Mouse (Mus musculus): ENCODE measurements around the gene Aff1. TPM values are rescaled to one million over a fixed set of nuclear protein-coding genes. Genes with fewer than 3 reads are reported as not detected.

The Aff1 gene
- polyA plus RNA-seq, 1 experiment from 2014 or later = 9.1 TPM

GRCm38 (mm10) chr5:103681824-103682223, 10.3 kb upstream of the Aff1 start:
- Histone ChIP-seq H3K9ac (ENCODE audit: low read length) (no peak overlapping the region), H3K4me2 (ENCODE audit: low read depth, severe bottlenecking) (no peak overlapping the region), H3K36me3 (ENCODE audit: control insufficient read depth, insufficient read depth, low read length) (no peaks in the 10 kb centered on the region), H3K4me1 (ENCODE audit: control insufficient read depth, insufficient read depth, low read length) (no peaks in the 10 kb centered on the region), H3K27ac (replicated peaks; ENCODE audit: low read depth, low read length) (no peak overlapping the region), H3K27me3 (ENCODE audit: control insufficient read depth, insufficient read depth, low read length) (no peaks in the 10 kb centered on the region), H3K9me3 (ENCODE audit: control insufficient read depth, low read length) (no peaks in the 10 kb centered on the region), H3K4me3 (ENCODE audit: low read depth, low read length) (no peak overlapping the region)
- DNase-seq (ENCODE audit: low spot score) (no peak), ATAC-seq (ENCODE audit: insufficient number of reproducible peaks, low FRiP score, low TSS enrichment, low read depth) (no peak)
- 74% methylated on average over 3 of the region's 3 CpGs for WGBS

DNA sequence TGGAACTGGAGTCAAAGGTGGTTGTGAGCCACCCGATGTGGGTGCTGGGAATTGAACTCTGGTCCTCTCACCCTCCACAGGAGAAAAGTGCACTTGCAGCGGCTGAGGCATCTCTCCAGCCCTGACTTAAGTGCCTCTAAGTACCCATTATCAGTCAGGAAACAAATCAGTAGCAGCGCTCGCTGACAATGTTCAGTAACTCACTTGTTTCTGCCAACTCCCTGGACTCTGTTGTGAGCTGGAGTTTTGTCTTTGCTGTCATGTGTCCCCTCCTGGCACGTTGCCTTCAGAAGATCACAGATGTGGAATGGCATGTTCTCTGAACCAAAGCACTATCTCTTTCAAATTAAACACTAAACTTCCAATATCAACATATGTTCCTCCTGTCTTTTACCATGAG, 2.5 kb upstream of the Aff1 start:
- Histone ChIP-seq H3K27ac (replicated peaks; ENCODE audit: low read depth, low read length) (no peak overlapping the region), H3K4me2 (ENCODE audit: low read depth, severe bottlenecking) (no peak overlapping the region), H3K4me3 (ENCODE audit: low read depth, low read length) (no peak overlapping the region), H3K9ac (ENCODE audit: low read length) (no peak overlapping the region), H3K27me3 (ENCODE audit: control insufficient read depth, insufficient read depth, low read length) (peaks cover 18% of the 10 kb centered on the region), H3K36me3 (ENCODE audit: control insufficient read depth, insufficient read depth, low read length) (no peaks in the 10 kb centered on the region), H3K4me1 (ENCODE audit: control insufficient read depth, insufficient read depth, low read length) (0 out of 2 replicates have a peak, but pooled peaks cover 2% of the 10 kb centered on the region), H3K9me3 (ENCODE audit: control insufficient read depth, low read length) (no peaks in the 10 kb centered on the region)
- DNase-seq (ENCODE audit: low spot score) (no peak), ATAC-seq (ENCODE audit: insufficient number of reproducible peaks, low FRiP score, low TSS enrichment, low read depth) (no peak)
- WGBS = 89% methylated on average over 5 of the region's 5 CpGs

DNA sequence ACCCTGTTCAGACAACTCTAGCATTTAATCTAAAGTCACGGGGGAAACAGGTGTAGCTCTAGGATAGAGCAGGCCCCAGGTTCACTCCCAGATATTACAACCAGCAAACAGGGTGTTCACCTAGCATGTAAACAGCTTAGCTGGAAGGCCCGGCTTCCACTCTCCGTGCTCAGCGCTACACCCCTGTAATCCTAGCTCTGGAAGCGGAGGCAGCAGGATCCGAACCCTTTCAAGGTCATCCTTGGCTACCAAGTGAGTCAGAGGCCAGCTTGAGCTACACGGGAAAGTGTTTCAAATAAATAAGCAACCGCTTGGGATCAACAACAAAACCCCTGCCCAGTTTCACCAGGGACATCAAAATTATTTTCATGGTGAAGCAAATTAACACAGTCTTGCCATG, 2.0 kb upstream of the Aff1 start:
- no peaks in the 10 kb centered on the region for H3K36me3 ChIP-seq (ENCODE audit: control insufficient read depth, insufficient read depth, low read length)
- no peak overlapping the region for H3K4me2 ChIP-seq (ENCODE audit: low read depth, severe bottlenecking)
- no peak overlapping the region for H3K9ac ChIP-seq (ENCODE audit: low read length)
- no peaks in the 10 kb centered on the region for H3K9me3 ChIP-seq (ENCODE audit: control insufficient read depth, low read length)
- DNase-seq (ENCODE audit: low spot score) (no peak), ATAC-seq (ENCODE audit: insufficient number of reproducible peaks, low FRiP score, low TSS enrichment, low read depth) (no peak)
- H3K27ac ChIP-seq (replicated peaks; ENCODE audit: low read depth, low read length) = no peak overlapping the region
- 90% methylated on average over 8 of the region's 8 CpGs for WGBS
- H3K4me3 ChIP-seq (ENCODE audit: low read depth, low read length) = no peak overlapping the region
- peaks cover 19% of the 10 kb centered on the region for H3K27me3 ChIP-seq (ENCODE audit: control insufficient read depth, insufficient read depth, low read length)
- H3K4me1 ChIP-seq (ENCODE audit: control insufficient read depth, insufficient read depth, low read length) = 0 out of 2 replicates have a peak, but pooled peaks cover 2% of the 10 kb centered on the region

DNA sequence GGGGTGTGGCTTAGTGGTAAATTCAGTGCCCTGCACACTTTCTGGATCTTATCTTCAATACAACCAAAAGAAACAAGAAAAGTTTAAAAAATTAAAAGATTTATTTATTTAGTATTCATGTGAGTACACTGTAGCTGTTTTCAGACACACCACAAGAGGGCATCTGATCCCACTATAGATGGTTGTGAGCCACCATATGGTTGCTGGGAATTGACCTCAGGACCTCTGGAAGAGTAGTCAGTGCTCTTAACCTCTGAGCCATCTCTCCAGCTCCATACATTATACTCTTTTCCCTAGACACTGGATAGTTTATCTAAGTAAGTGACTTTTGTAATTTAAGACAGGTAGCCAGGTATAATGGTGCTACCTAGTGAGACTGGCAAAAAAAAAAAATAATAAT, 1.0 kb upstream of the Aff1 start:
- DNase-seq (ENCODE audit: low spot score) = no peak
- Histone ChIP-seq H3K9me3 (ENCODE audit: control insufficient read depth, low read length) (no peaks in the 10 kb centered on the region), H3K4me3 (ENCODE audit: low read depth, low read length) (no peak overlapping the region), H3K27me3 (ENCODE audit: control insufficient read depth, insufficient read depth, low read length) (peaks cover 22% of the 10 kb centered on the region), H3K4me2 (ENCODE audit: low read depth, severe bottlenecking) (no peak overlapping the region), H3K27ac (replicated peaks; ENCODE audit: low read depth, low read length) (no peak overlapping the region), H3K4me1 (ENCODE audit: control insufficient read depth, insufficient read depth, low read length) (0 out of 2 replicates have a peak, but pooled peaks cover 2% of the 10 kb centered on the region), H3K9ac (ENCODE audit: low read length) (no peak overlapping the region), H3K36me3 (ENCODE audit: control insufficient read depth, insufficient read depth, low read length) (no peaks in the 10 kb centered on the region)
- no peak for ATAC-seq (ENCODE audit: insufficient number of reproducible peaks, low FRiP score, low TSS enrichment, low read depth)

DNA sequence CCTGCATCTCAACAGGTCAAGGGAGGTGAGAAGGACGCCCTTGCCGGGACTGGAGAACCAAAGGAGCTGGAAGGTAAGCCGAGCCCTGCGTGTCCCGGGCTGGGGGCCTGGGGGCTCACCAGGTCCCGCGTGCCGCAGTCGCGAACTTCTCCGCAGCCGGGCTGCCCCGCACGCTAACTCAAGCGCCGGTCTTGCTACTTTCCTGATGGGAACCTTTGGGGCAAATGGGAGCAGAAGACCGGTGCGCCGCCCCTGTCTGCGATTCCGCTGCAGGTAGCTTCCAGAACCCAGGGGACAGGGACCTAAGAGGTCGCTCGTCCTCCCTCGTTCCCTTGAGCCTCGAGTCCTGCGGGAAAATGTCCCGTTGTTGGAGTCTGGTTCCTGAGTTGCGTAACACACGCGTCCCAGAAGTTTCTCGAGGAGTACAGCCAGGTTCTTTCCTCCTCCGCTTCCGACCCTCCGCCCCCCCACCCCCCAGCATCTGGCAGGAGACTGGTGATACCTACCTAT, 412 bp downstream of the Aff1 start:
- no peak for DNase-seq (ENCODE audit: low spot score)
- no peaks in the 10 kb centered on the region for H3K9me3 ChIP-seq (ENCODE audit: control insufficient read depth, low read length)
- peak overlapping the region; percentile 49 for H3K9ac ChIP-seq (ENCODE audit: low read length)
- peak; percentile 77; the same call in 1 of the 2 replicates for ATAC-seq (ENCODE audit: insufficient number of reproducible peaks, low FRiP score, low TSS enrichment, low read depth)
- no peak overlapping the region for H3K27ac ChIP-seq (replicated peaks; ENCODE audit: low read depth, low read length)
- peak overlapping the region; percentile 57 for H3K4me3 ChIP-seq (ENCODE audit: low read depth, low read length)
- WGBS = under 1% methylated on average over 34 of the region's 34 CpGs
- no peaks in the 10 kb centered on the region for H3K36me3 ChIP-seq (ENCODE audit: control insufficient read depth, insufficient read depth, low read length)
- peak overlapping the region; percentile 100 for H3K4me2 ChIP-seq (ENCODE audit: low read depth, severe bottlenecking)
- H3K4me1 ChIP-seq (ENCODE audit: control insufficient read depth, insufficient read depth, low read length) = 0 out of 2 replicates have a peak, but pooled peaks cover 2% of the 10 kb centered on the region
- peaks cover 22% of the 10 kb centered on the region for H3K27me3 ChIP-seq (ENCODE audit: control insufficient read depth, insufficient read depth, low read length)

DNA sequence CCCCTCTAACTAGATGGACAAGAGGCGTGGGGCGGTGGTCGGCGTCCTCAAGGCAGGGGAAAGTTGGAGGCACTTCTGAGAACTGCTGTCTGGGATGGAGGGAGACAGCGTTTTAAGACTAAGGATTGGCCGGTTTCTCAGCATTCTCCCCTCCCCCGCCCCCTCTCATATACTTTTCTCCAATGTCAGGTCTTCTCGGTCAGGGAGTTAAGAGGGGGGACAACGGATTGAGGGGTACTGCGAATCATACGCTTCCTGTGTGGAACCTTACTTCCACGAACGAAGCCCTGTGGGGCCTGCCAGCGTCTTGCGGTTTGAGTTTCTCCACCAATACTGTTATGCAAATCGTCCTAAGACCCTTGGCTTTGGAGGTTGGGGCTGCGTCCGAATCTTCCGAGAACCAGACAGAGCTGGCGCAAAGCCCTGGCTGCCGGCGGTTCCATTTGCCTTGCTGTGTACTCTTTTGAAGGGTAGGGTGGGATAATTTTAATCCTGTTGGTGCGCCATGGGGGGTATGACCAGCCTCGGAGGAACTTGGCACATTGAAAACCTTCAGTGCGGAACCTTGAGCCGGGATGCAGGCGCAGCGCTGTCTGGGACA, 967 bp downstream of the Aff1 start:
- ATAC-seq (ENCODE audit: insufficient number of reproducible peaks, low FRiP score, low TSS enrichment, low read depth) = no peak
- no peak overlapping the region for H3K27ac ChIP-seq (replicated peaks; ENCODE audit: low read depth, low read length)

GRCm38 (mm10) chr5:103694094-103694493, 1.9 kb downstream of the Aff1 start:
- 45% methylated on average over 6 of the region's 6 CpGs for WGBS
- peaks cover 22% of the 10 kb centered on the region for H3K27me3 ChIP-seq (ENCODE audit: control insufficient read depth, insufficient read depth, low read length)
- no peak for DNase-seq (ENCODE audit: low spot score)
- H3K4me3 ChIP-seq (ENCODE audit: low read depth, low read length) = no peak overlapping the region
- H3K36me3 ChIP-seq (ENCODE audit: control insufficient read depth, insufficient read depth, low read length) = no peaks in the 10 kb centered on the region
- no peak overlapping the region for H3K9ac ChIP-seq (ENCODE audit: low read length)
- H3K4me2 ChIP-seq (ENCODE audit: low read depth, severe bottlenecking) = no peak overlapping the region
- H3K27ac ChIP-seq (replicated peaks; ENCODE audit: low read depth, low read length) = no peak overlapping the region
- ATAC-seq (ENCODE audit: insufficient number of reproducible peaks, low FRiP score, low TSS enrichment, low read depth) = no peak
- 0 out of 2 replicates have a peak, but pooled peaks cover 2% of the 10 kb centered on the region for H3K4me1 ChIP-seq (ENCODE audit: control insufficient read depth, insufficient read depth, low read length)
- H3K9me3 ChIP-seq (ENCODE audit: control insufficient read depth, low read length) = no peaks in the 10 kb centered on the region

More for the DNA sequence above, 967 bp downstream of the Aff1 start:
- H3K9ac ChIP-seq (ENCODE audit: low read length) = no peak overlapping the region
- H3K9me3 ChIP-seq (ENCODE audit: control insufficient read depth, low read length) = no peaks in the 10 kb centered on the region
- H3K4me2 ChIP-seq (ENCODE audit: low read depth, severe bottlenecking) = peak overlapping the region; percentile 100
- WGBS = under 1% methylated on average over 28 of the region's 28 CpGs
- peaks cover 22% of the 10 kb centered on the region for H3K27me3 ChIP-seq (ENCODE audit: control insufficient read depth, insufficient read depth, low read length)
- H3K4me1 ChIP-seq (ENCODE audit: control insufficient read depth, insufficient read depth, low read length) = 0 out of 2 replicates have a peak, but pooled peaks cover 2% of the 10 kb centered on the region
- DNase-seq (ENCODE audit: low spot score) = peak; percentile 63
- peak overlapping the region; percentile 57 for H3K4me3 ChIP-seq (ENCODE audit: low read depth, low read length)
- no peaks in the 10 kb centered on the region for H3K36me3 ChIP-seq (ENCODE audit: control insufficient read depth, insufficient read depth, low read length)

DNA sequence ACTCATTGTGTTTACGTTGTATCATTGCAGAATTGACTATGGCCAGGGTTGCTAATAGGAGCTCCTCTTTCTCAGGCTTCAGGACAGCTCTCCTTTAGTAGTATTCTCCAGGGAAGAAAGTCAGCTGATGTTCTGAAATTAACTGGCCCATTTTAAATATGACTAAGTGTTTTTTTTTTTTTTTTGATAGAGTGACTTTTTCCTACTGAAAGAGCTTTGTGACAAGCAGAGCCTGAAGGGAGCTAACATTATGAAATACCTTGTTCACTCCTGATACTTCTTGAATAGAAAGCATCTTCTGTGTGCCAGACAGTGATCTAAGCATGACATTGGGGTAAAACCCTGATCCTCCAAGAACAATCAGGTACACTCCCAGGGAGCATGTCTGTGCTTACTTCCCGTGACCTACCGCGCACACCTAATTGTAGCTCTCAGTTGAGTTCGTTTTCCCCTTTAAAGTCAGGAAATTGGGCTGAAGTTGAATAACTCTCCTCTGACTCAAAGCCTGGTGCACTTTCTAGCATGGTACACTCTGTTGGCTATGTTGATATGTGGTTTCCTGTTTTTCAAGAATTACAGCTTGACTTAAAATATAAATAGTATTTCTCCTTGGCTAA, 5.8 kb downstream of the Aff1 start:
- no peak overlapping the region for H3K4me3 ChIP-seq (ENCODE audit: low read depth, low read length)
- DNase-seq (ENCODE audit: low spot score) = no peak
- no peak for ATAC-seq (ENCODE audit: insufficient number of reproducible peaks, low FRiP score, low TSS enrichment, low read depth)
- no peak overlapping the region for H3K27ac ChIP-seq (replicated peaks; ENCODE audit: low read depth, low read length)
- WGBS = 82% methylated on average over 5 of the region's 5 CpGs
- H3K4me2 ChIP-seq (ENCODE audit: low read depth, severe bottlenecking) = no peak overlapping the region
- peaks cover 18% of the 10 kb centered on the region for H3K27me3 ChIP-seq (ENCODE audit: control insufficient read depth, insufficient read depth, low read length)
- H3K9me3 ChIP-seq (ENCODE audit: control insufficient read depth, low read length) = no peaks in the 10 kb centered on the region
- H3K4me1 ChIP-seq (ENCODE audit: control insufficient read depth, insufficient read depth, low read length) = 0 out of 2 replicates have a peak, but pooled peaks cover 2% of the 10 kb centered on the region
- no peak overlapping the region for H3K9ac ChIP-seq (ENCODE audit: low read length)
- H3K36me3 ChIP-seq (ENCODE audit: control insufficient read depth, insufficient read depth, low read length) = no peaks in the 10 kb centered on the region
